Mouse (Mus musculus) liver, adult 2 months (tissue): ENCODE results near the gene Vmn2r81.
"Not testable (repeated sequence)": the region's sequence is repeated elsewhere in the genome, so short reads cannot be mapped to it uniquely, and the experiment has no call there.

Experiments
- CTCF ChIP-seq: fragments of 200-500 bp; IDR thresholded peaks from 2 replicates; pipeline ENCODE4 v1.5.1; 2011; ENCODE audit warnings: low read depth, low read length, control low read depth
- POLR2A ChIP-seq: fragments of 200-500 bp; IDR thresholded peaks from 2 replicates; pipeline ENCODE4 v1.6.1; 2011; ENCODE audit warnings: low read length, control low read depth; ENCODE audit not compliant: insufficient read depth; ENCODE audit errors: extremely low read depth

GRCm38 (mm10) chr10:79199973-79200372 is 47.5 kb upstream of the Vmn2r81 start:
- not testable (repeated sequence) for TF ChIP-seq POLR2A, CTCF
